Mouse (Mus musculus): ENCODE data around the gene Acp1. TPM values are rescaled to one million over a fixed set of nuclear protein-coding genes. Genes with fewer than 3 reads are reported as not detected.

Gene Acp1
- 5.0 and 12.1 TPM in 2 replicates for polyA plus RNA-seq (2012; rRNA removed)

DNA sequence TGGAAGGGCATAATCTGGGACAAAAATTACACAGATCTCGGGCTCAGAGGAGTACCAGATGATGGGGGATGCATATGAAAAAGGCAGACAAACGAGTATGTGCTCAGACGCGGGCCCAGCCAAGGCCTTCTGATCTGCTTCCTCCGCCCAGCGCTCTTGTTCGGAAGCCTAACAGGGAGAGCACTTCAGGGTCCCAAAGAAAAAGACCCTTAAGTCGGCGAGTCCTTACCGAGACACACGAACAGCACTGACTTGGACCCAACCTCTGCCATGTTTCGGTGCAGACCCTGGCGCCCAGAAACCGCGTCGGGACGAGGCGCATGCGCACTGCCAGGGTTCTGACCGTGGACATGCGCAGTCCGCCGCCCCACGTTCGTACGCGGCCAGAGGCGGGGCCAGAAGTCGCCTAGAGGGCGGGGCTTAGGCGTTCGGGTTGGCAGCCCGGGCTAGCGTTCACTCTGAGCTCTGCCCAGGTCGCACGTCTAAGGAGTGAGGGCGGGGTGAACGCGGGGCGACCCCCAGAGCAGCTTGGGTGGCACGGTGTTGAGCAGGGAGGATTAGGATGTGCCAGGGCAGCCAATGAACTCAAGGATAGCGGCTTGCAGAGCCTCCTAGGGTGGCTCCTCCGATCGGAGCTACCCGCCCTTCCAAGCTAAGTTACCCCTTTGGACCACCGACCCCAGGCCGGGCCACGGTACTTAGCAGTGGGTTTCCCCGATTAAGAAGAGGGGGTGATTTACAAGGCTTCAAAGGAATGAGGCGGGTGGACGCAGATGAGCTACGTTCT is at the start of gene Acp1, which contains the start of gene Sh3yl1:
TSS of gene Acp1 (minus strand) at position 329 of the 787 bp plus-strand sequence.
TSS of gene Sh3yl1 (plus strand) at position 408 of the 787 bp plus-strand sequence.
- Histone ChIP-seq H3K4me3 (replicated peaks; ENCODE audit: extremely low read depth, low read depth, low read length) (peak within 1 kb of the TSS; percentile 87), H3K4me1 (ENCODE audit: control insufficient read depth, insufficient read depth, low read length) (peaks cover 5% of the 10 kb centered on the region)
- under 1% methylated on average over 52 of the region's 52 CpGs for WGBS
- DNase-seq: peak; percentile 97
- peak; percentile 64; the same call in 1 of the 2 replicates for TF ChIP-seq POLR2A (IDR thresholded peaks at IDR 0.05; ENCODE audit: borderline replicate concordance, extremely low read depth, low read depth, low read length)
- TF ChIP-seq CTCF (IDR thresholded peaks at IDR 0.05; ENCODE audit: insufficient read depth, low read length): no peak

DNA sequence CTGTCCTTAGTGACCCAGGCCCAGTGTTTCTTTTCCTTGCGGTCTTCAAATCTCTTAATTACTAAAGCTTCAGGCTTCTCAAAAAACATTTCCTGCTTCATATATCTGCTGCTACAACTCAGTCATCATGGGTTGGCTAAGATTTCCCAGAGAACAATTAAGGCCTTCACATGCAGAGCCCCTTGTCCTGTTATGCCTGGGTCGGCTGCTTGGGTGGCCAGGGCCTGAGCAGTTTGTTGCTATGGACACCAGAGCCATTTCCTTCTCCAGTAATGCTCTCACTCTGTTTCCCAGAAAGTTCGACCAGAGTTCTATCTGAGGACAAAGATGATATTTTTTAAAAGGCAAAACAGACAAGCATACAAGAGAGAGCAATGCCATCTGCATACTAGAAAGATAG is 32.8 kb upstream of the Acp1 start:
- 47% methylated on average over 3 of the region's 3 CpGs for WGBS
- TF ChIP-seq CTCF (IDR thresholded peaks at IDR 0.05; ENCODE audit: insufficient read depth, low read length) (no peak), POLR2A (IDR thresholded peaks at IDR 0.05; ENCODE audit: borderline replicate concordance, extremely low read depth, low read depth, low read length) (no peak)
- no peak overlapping the region for H3K4me3 ChIP-seq (replicated peaks; ENCODE audit: extremely low read depth, low read depth, low read length)

DNA sequence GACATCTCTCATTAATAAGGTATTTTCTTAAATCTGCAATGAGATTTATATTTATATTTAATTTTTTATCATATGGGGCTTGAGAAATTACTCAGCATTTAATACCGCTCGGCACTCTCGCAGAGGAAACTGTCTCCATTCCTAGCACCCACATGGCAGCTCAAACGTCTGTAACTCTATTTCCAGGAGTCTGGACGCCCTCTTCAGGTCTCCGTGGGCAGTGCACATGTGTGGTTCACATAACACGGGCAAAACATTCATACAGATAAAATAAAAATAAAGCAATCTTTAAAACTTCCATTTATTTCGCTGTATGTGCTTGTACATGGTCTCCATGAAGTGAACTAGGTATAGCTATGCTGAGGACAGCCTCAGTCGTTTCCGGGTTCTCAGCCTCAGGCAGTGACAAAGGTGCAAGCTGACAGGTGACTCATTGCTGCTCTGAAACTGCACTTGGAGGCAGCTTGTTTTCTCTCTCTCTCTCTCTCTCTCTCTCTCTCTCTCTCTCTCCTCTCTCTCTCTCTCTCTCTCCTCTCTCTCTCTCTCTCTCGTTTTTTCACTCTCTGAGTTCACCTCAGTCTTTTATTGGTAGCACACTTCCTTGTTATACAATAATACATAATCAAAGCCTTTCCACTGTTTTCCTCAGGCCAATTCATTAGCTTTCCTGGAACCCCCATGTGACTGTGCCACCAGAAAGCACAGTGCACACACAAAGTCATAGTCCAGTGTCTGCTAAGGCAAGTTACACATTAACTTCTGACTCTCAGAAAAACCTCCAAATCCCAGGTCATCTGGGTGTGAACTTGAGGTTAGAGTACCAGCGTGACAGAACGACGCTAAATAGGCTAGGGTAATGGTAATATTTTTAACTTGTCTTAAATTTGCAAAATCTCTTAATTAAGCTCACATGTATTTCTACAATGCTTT is 31.9 kb upstream of the Acp1 start:
- TF ChIP-seq POLR2A (IDR thresholded peaks at IDR 0.05; ENCODE audit: borderline replicate concordance, extremely low read depth, low read depth, low read length) (no peak), CTCF (IDR thresholded peaks at IDR 0.05; ENCODE audit: insufficient read depth, low read length) (no peak)
- H3K4me3 ChIP-seq (replicated peaks; ENCODE audit: extremely low read depth, low read depth, low read length): no peak overlapping the region
- WGBS: 81% methylated on average over 14 of the region's 14 CpGs
- no peaks in the 10 kb centered on the region for H3K4me1 ChIP-seq (ENCODE audit: control insufficient read depth, insufficient read depth, low read length)
- DNase-seq: no peak

More for the DNA sequence above, 32.8 kb upstream of the Acp1 start:
- no peak for DNase-seq
- no peaks in the 10 kb centered on the region for H3K4me1 ChIP-seq (ENCODE audit: control insufficient read depth, insufficient read depth, low read length)

DNA sequence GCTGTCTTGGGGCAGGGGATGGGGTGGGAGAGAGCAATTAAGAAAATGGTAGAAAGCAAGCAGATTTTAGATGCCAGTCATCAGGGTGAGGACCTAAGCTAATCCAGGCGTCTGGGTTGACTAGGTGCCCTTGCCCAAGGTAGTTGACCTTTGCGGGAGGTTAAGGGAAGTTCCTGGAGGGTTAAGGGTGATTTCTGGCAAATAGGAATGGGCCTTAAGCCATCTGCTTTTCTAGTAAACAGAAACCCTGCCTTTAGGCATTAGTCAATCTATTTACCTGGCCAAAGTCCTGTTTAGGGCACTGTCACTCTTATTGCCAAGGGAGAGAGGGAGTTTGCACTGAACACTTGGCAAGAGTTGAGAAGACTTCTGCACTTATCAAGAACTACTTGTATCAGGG is 25.5 kb upstream of the Acp1 start:
- no peaks in the 10 kb centered on the region for H3K4me1 ChIP-seq (ENCODE audit: control insufficient read depth, insufficient read depth, low read length)
- DNase-seq: no peak
- no peak for TF ChIP-seq POLR2A (IDR thresholded peaks at IDR 0.05; ENCODE audit: borderline replicate concordance, extremely low read depth, low read depth, low read length)
- no peak for TF ChIP-seq CTCF (IDR thresholded peaks at IDR 0.05; ENCODE audit: insufficient read depth, low read length)
- 75% methylated on average over 2 of the region's 2 CpGs for WGBS
- H3K4me3 ChIP-seq (replicated peaks; ENCODE audit: extremely low read depth, low read depth, low read length): no peak overlapping the region

DNA sequence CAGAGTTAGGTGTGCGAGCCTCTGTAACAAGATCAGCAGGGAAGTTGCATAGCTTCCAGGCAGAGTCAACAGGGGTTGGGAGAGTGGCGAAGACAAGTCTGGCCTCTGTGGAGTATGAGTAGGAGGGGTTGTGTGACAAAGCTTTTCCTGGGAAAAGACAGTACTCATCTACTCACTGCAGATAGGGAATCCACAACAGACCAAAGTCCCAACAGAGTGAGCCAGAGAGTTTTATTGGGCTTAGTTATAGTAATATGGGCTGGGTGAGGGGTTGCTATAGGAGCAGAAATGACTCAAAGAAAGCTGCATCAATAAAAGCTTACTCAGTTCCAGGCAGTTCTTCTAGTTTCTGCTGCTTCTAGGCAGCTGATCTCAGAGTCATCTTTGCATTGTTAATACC is 21.9 kb upstream of the Acp1 start:
- 96% methylated on average over 2 of the region's 2 CpGs for WGBS
- H3K4me1 ChIP-seq (ENCODE audit: control insufficient read depth, insufficient read depth, low read length): no peaks in the 10 kb centered on the region
- H3K4me3 ChIP-seq (replicated peaks; ENCODE audit: extremely low read depth, low read depth, low read length): no peak overlapping the region
- TF ChIP-seq CTCF (IDR thresholded peaks at IDR 0.05; ENCODE audit: insufficient read depth, low read length) (no peak), POLR2A (IDR thresholded peaks at IDR 0.05; ENCODE audit: borderline replicate concordance, extremely low read depth, low read depth, low read length) (no peak)
- DNase-seq: no peak

DNA sequence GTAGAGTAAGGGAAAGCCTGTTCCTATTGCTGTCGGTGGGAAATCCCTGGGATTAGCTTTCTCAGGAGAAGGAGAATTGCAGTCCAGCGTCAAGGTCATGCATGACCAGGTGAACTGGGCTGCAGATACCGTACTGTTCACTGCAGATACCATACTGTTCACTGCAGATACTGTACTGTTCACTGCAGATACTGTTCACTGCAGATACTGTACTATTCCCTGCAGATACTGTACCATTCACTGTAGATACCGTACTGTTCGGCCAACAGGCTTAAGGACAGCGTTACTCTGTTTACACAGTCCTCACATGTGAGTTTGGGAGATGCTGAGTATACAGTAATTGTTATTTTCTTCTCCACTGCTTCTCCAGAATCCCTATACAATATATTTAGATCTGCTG is 16.8 kb upstream of the Acp1 start:
- 85% methylated on average over 6 of the region's 6 CpGs for WGBS
- no peaks in the 10 kb centered on the region for H3K4me1 ChIP-seq (ENCODE audit: control insufficient read depth, insufficient read depth, low read length)
- no peak for DNase-seq
- no peak overlapping the region for H3K4me3 ChIP-seq (replicated peaks; ENCODE audit: extremely low read depth, low read depth, low read length)
- TF ChIP-seq CTCF (IDR thresholded peaks at IDR 0.05; ENCODE audit: insufficient read depth, low read length): no peak
- TF ChIP-seq POLR2A (IDR thresholded peaks at IDR 0.05; ENCODE audit: borderline replicate concordance, extremely low read depth, low read depth, low read length): no peak

DNA sequence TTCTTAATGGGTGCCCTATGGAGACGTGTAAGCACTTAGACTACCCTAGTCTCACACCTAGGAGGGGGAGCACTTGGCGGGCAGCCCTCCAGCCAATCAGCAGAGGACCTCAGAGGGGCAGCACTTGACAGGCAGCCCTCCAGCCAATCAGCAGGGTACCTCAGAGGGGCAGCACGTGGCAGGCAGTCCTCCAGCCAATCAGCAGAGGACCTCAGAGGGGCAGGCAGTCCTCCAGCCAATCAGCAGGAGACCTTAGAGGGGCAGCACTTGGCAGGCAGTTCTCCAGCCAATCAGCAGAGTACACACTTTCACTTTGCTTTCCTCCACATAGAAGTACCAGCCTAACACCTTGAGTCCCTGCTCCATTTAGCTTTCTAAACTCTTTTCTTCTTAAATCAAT is 11.0 kb upstream of the Acp1 start:
- no peak overlapping the region for H3K4me3 ChIP-seq (replicated peaks; ENCODE audit: extremely low read depth, low read depth, low read length)
- WGBS: 78% methylated on average over 3 of the region's 3 CpGs
- no peaks in the 10 kb centered on the region for H3K4me1 ChIP-seq (ENCODE audit: control insufficient read depth, insufficient read depth, low read length)
- no peak for DNase-seq
- TF ChIP-seq POLR2A (IDR thresholded peaks at IDR 0.05; ENCODE audit: borderline replicate concordance, extremely low read depth, low read depth, low read length) (no peak), CTCF (IDR thresholded peaks at IDR 0.05; ENCODE audit: insufficient read depth, low read length) (no peak)

DNA sequence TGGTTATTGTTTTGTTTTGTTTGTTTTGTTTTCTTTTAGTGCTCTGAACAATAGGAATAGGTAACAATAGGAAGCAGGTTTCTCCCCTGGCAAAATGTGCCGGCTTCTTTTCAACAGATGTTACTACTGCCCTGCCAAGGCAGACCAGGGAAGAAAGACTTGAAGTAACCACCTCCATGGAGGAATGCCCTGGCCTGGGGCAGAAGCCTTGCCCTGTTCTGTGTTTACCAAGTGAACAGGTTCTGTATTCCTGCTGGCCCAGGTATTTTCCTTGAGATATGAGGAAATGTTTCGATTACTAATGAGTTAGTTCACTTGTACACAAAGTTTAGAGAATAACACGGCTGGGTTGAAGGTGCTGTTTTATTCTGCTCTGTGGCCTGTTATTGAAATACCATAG is 1.5 kb upstream of the Acp1 start:
- peaks cover 5% of the 10 kb centered on the region for H3K4me1 ChIP-seq (ENCODE audit: control insufficient read depth, insufficient read depth, low read length)
- no peak for DNase-seq
- WGBS: 48% methylated on average over 3 of the region's 3 CpGs
- TF ChIP-seq CTCF (IDR thresholded peaks at IDR 0.05; ENCODE audit: insufficient read depth, low read length): no peak
- TF ChIP-seq POLR2A (IDR thresholded peaks at IDR 0.05; ENCODE audit: borderline replicate concordance, extremely low read depth, low read depth, low read length): no peak
- no peak overlapping the region for H3K4me3 ChIP-seq (replicated peaks; ENCODE audit: extremely low read depth, low read depth, low read length)

DNA sequence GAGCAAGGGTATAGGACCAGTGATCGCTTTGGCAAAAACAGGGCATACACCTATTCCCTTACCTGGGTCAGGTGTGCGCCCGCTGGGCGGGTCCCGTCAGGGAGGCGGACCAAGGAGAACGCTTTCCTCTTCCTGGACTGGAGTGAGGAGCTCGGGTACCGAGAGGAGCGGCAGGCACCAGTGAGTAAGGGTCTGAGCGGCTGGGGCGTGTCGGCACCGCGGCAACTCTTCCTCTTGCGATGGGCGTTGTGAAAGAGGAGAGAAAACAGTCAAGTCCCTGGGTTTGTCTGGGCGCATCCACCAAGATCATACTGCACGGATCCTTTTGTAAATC is 626 bp upstream of the Acp1 start:
- H3K4me1 ChIP-seq (ENCODE audit: control insufficient read depth, insufficient read depth, low read length): peaks cover 5% of the 10 kb centered on the region
- no peak for TF ChIP-seq CTCF (IDR thresholded peaks at IDR 0.05; ENCODE audit: insufficient read depth, low read length)
- TF ChIP-seq POLR2A (IDR thresholded peaks at IDR 0.05; ENCODE audit: borderline replicate concordance, extremely low read depth, low read depth, low read length): peak; percentile 43; the same call in 1 of the 2 replicates
- H3K4me3 ChIP-seq (replicated peaks; ENCODE audit: extremely low read depth, low read depth, low read length): peak overlapping the region; percentile 87
- DNase-seq: peak; percentile 72
- WGBS: under 1% methylated on average over 19 of the region's 19 CpGs
